Mouse (Mus musculus): ENCODE measurements around the gene Tmcc3.

GRCm38 (mm10) chr10:94533081-94533724 lies 221.5 kb downstream of the Tmcc3 start:
- TF ChIP-seq ZNF384 (IDR thresholded peaks at IDR 0.05; ENCODE audit: low read depth, low read length), result no peak
- no peak for TF ChIP-seq HCFC1 (IDR thresholded peaks at IDR 0.05; ENCODE audit: borderline replicate concordance, insufficient read depth, low read length)
- TF ChIP-seq ZC3H11A (IDR thresholded peaks at IDR 0.05; ENCODE audit: borderline replicate concordance, low read depth, low read length), result no peak
- TF ChIP-seq CHD2 (IDR thresholded peaks at IDR 0.05; ENCODE audit: low read depth, low read length), result no peak
